Mouse (Mus musculus) cerebellum, adult 9-10 months (tissue): Measurements from ENCODE around the gene Tmem182.

Experiments used
- DNase-seq: peaks from one replicate; pipeline ENCODE4 v3.0.0; 2022

Gene Tmem182

GRCm38 (mm10) chr1:40867651-40868050, 62.2 kb downstream of the Tmem182 start:
- DNase-seq: no peak

- no peak for DNase-seq
Measured at GRCm38 (mm10) chr1:40873760-40874455, 68.5 kb downstream of the Tmem182 start.

- DNase-seq: no peak
Measured at GRCm38 (mm10) chr1:40874456-40875375, 69.3 kb downstream of the Tmem182 start.

GRCm38 (mm10) chr1:40879051-40879450, 73.7 kb downstream of the Tmem182 start:
- DNase-seq: peak; percentile 19

- DNase-seq: no peak
Measured at GRCm38 (mm10) chr1:40879526-40879925, 74.1 kb downstream of the Tmem182 start.

- DNase-seq: no peak
Measured at GRCm38 (mm10) chr1:40880527-40880926, 75.1 kb downstream of the Tmem182 start.

- no peak for DNase-seq
Measured at GRCm38 (mm10) chr1:40883856-40884255, 78.5 kb downstream of the Tmem182 start.

- no peak for DNase-seq
Measured at GRCm38 (mm10) chr1:40884943-40885342, 79.5 kb downstream of the Tmem182 start.

- DNase-seq: peak; percentile 22
Measured at GRCm38 (mm10) chr1:40887673-40888072, 82.3 kb downstream of the Tmem182 start.

GRCm38 (mm10) chr1:40888396-40889040, 83.1 kb downstream of the Tmem182 start:
- no peak for DNase-seq

GRCm38 (mm10) chr1:40889617-40890016, 84.2 kb downstream of the Tmem182 start:
- DNase-seq: no peak

- no peak for DNase-seq
Measured at GRCm38 (mm10) chr1:40890246-40890645, 84.8 kb downstream of the Tmem182 start.

GRCm38 (mm10) chr1:40903712-40904111, 98.3 kb downstream of the Tmem182 start:
- DNase-seq: no peak
